Mouse (Mus musculus) cerebellum, adult 2 months (tissue): Measurements from ENCODE around the gene Ncor1. TPM values are rescaled to one million over a fixed set of nuclear protein-coding genes. Genes with fewer than 3 reads are reported as not detected.
A peak's percentile ranks its signal among the peaks of the same experiment; 100 is the strongest.

Source experiments
- DNase-seq, 2 experiments: peaks; one replicate each; pipeline ENCODE4 v3.0.0; 2021
- H3K27ac ChIP-seq: fragments of 200-500 bp; 2 replicates; pipeline ENCODE4 v1.5.1; 2012; ENCODE audit warnings: low read length, control low read depth, inconsistent platforms; ENCODE audit not compliant: insufficient read depth
- H3K27me3 ChIP-seq: fragments of 200-500 bp; 2 replicates; pipeline ENCODE4 v1.6.1; 2012; ENCODE audit warnings: inconsistent platforms, mild to moderate bottlenecking, low read length, moderate library complexity; ENCODE audit not compliant: control insufficient read depth, insufficient read depth
- H3K4me1 ChIP-seq: fragments of 200-500 bp; 2 replicates; pipeline ENCODE4 v1.6.1; 2011; ENCODE audit warnings: low read length; ENCODE audit not compliant: control insufficient read depth, insufficient read depth
- H3K4me3 ChIP-seq: fragments of 200-500 bp; replicated peaks from 2 replicates; pipeline ENCODE3; 2011; ENCODE audit warnings: mild to moderate bottlenecking, low read depth, low read length, control low read depth; ENCODE audit not compliant: insufficient read depth
- CTCF ChIP-seq: fragments of 200-500 bp; IDR thresholded peaks from 2 replicates; pipeline ENCODE4 v1.5.1; 2011; ENCODE audit warnings: low read depth, mild to moderate bottlenecking, control low read depth, low read length, moderate library complexity, borderline replicate concordance; ENCODE audit not compliant: insufficient read depth
- POLR2A ChIP-seq: fragments of 200-500 bp; IDR thresholded peaks from 2 replicates; pipeline ENCODE4 v1.6.1; 2011; ENCODE audit warnings: low read length, control low read depth, borderline replicate concordance; ENCODE audit not compliant: insufficient read depth
- WGBS: fragments of 180-500 bp; shearing (Covaris S2); methylation state at CpG from one replicate; pipeline ENCODE4 v1.1.7; 2018; 5-methylcytosine and 5-hydroxymethylcytosine counted together
- polyA plus RNA-seq: library from polyadenylated mRNA; depleted of rRNA; stranded (reverse); fragments of >200 nt; gene quantifications from 2 replicates; pipeline ENCODE4 v1.2.3, GENCODE M21; 2012

Ncor1 gene
- polyA plus RNA-seq, 1 experiment = 132 TPM

- H3K27me3 ChIP-seq = no peaks in the 10 kb centered on the region
- H3K27ac ChIP-seq = peak overlapping the region; percentile 90
- peak; percentile 52 to 75 for DNase-seq
- peak overlapping the region; percentile 60 for H3K4me3 ChIP-seq
- H3K4me1 ChIP-seq = no peaks in the 10 kb centered on the region
- WGBS = under 1% methylated on average over 42 of the region's 42 CpGs
- TF ChIP-seq CTCF = no peak; the same call in 1 of the 2 replicates
- 0 out of 2 replicates have a peak, but pooled peaks have one; percentile 18 for TF ChIP-seq POLR2A
Measured at GRCm38 (mm10) chr11:62456483-62457172, 1.7 kb downstream of the Ncor1 start.

- WGBS = 1% methylated on average over 3 of the region's 3 CpGs
- TF ChIP-seq POLR2A (no peak), CTCF (no peak)
- Histone ChIP-seq H3K27ac (no peak overlapping the region), H3K4me3 (peak overlapping the region; percentile 60), H3K4me1 (no peaks in the 10 kb centered on the region), H3K27me3 (no peaks in the 10 kb centered on the region)
- no peak for DNase-seq
Measured at GRCm38 (mm10) chr11:62456021-62456482, 2.3 kb downstream of the Ncor1 start.

GRCm38 (mm10) chr11:62455193-62455592 lies 3.1 kb downstream of the Ncor1 start:
- TF ChIP-seq CTCF = no peak
- TF ChIP-seq POLR2A = no peak
- no peaks in the 10 kb centered on the region for H3K4me1 ChIP-seq
- WGBS = 26% methylated on average over 1 of the region's 1 CpGs
- no peaks in the 10 kb centered on the region for H3K27me3 ChIP-seq
- no peak overlapping the region for H3K27ac ChIP-seq
- H3K4me3 ChIP-seq = no peak overlapping the region
- no peak for DNase-seq

- 82% methylated on average over 6 of the region's 6 CpGs for WGBS
- H3K27me3 ChIP-seq = no peaks in the 10 kb centered on the region
- no peak overlapping the region for H3K27ac ChIP-seq
- H3K4me3 ChIP-seq = no peak overlapping the region
- TF ChIP-seq CTCF (no peak), POLR2A (no peak)
- DNase-seq = no peak
- H3K4me1 ChIP-seq = peaks cover 3% of the 10 kb centered on the region; the same call in 1 of the 2 replicates
Measured at GRCm38 (mm10) chr11:62448971-62449370, 9.4 kb downstream of the Ncor1 start.

- H3K4me3 ChIP-seq = no peak overlapping the region
- no peak for TF ChIP-seq CTCF
- TF ChIP-seq POLR2A = no peak
- H3K27ac ChIP-seq = no peak overlapping the region; the same call in 1 of the 2 replicates
- 26% methylated on average over 3 of the region's 3 CpGs for WGBS
- peak in 1 of 2 experiments; percentile 79 for DNase-seq
- peaks cover 3% of the 10 kb centered on the region; the same call in 1 of the 2 replicates for H3K4me1 ChIP-seq
- no peaks in the 10 kb centered on the region for H3K27me3 ChIP-seq
Measured at GRCm38 (mm10) chr11:62445799-62446198, 12.5 kb downstream of the Ncor1 start.

GRCm38 (mm10) chr11:62440670-62441315 lies 17.5 kb downstream of the Ncor1 start:
- DNase-seq = no peak
- WGBS = 96% methylated on average over 9 of the region's 9 CpGs
- Histone ChIP-seq H3K27ac (no peak overlapping the region), H3K4me3 (no peak overlapping the region), H3K4me1 (peaks cover 3% of the 10 kb centered on the region; the same call in 1 of the 2 replicates), H3K27me3 (no peaks in the 10 kb centered on the region)
- TF ChIP-seq POLR2A = no peak
- no peak for TF ChIP-seq CTCF

- Histone ChIP-seq H3K4me1 (no peaks in the 10 kb centered on the region; the same call in 1 of the 2 replicates), H3K27me3 (no peaks in the 10 kb centered on the region), H3K4me3 (no peak overlapping the region), H3K27ac (no peak overlapping the region)
- TF ChIP-seq POLR2A (no peak), CTCF (no peak)
- 92% methylated on average over 2 of the region's 2 CpGs for WGBS
- no peak for DNase-seq
Measured at GRCm38 (mm10) chr11:62432211-62432610, 26.1 kb downstream of the Ncor1 start.

- Histone ChIP-seq H3K27ac (no peak overlapping the region), H3K27me3 (no peaks in the 10 kb centered on the region), H3K4me1 (no peaks in the 10 kb centered on the region; the same call in none of the 2 replicates), H3K4me3 (no peak overlapping the region)
- 73% methylated on average over 2 of the region's 3 CpGs for WGBS
- DNase-seq = no peak
- TF ChIP-seq POLR2A = no peak
- no peak for TF ChIP-seq CTCF
Measured at GRCm38 (mm10) chr11:62427105-62427504, 31.2 kb downstream of the Ncor1 start.
